Mouse (Mus musculus) CD4-positive naive resting alpha-beta T cell, adult 76 days (primary cell): ENCODE results near the gene Nol9. TPM values are rescaled to one million over a fixed set of nuclear protein-coding genes. Genes with fewer than 3 reads are reported as not detected.

Source experiments
- total RNA-seq: library from RNA; stranded (reverse); gene quantifications from one replicate; pipeline ENCODE4 v1.2.4, GENCODE M21; 2023

Gene Nol9
- 42.2 TPM for total RNA-seq

DNA sequence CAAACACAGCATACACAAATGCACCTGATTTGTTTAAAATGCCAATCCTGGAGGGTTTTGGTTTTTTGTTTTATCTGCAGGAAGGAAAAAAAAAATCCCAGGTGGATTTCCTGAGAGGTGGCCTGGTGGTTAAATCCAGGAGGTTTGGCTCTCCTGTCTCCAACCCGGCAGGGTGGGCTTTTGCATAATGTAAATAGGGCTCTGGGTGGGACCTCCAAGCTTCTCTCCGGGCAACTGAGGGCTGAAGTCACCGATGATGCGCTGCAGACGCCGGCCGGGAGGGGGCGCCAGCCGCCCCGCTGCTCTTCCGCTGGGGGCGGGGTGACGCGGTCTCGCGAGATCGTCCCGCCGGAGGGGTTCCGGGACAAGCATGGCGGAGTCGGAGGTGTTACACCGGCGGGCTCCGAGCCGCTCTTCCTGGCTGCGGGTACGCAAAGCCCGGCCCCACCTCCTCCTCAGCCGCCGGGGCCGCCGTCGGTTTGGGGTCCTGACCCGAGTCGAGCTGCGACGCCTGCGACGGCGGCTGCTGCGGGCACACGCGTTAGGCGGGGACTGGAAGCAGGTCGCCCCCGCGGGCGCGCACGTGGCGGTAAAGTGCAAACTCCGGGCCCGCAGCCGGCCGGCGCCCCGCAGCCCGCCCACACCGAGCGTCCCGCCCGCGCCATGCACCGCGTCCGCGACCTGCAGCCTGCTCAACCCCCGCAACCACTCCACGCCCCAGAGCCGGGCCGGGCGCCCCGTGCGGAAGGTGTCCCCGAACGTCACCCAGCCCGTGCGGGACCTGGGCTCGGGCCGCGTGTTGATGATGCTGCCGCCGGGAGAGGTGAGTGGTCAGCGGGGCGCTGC is at the start of gene Nol9:
Nol9 (plus strand) TSS at position 337 of the 846 bp plus-strand sequence.

DNA sequence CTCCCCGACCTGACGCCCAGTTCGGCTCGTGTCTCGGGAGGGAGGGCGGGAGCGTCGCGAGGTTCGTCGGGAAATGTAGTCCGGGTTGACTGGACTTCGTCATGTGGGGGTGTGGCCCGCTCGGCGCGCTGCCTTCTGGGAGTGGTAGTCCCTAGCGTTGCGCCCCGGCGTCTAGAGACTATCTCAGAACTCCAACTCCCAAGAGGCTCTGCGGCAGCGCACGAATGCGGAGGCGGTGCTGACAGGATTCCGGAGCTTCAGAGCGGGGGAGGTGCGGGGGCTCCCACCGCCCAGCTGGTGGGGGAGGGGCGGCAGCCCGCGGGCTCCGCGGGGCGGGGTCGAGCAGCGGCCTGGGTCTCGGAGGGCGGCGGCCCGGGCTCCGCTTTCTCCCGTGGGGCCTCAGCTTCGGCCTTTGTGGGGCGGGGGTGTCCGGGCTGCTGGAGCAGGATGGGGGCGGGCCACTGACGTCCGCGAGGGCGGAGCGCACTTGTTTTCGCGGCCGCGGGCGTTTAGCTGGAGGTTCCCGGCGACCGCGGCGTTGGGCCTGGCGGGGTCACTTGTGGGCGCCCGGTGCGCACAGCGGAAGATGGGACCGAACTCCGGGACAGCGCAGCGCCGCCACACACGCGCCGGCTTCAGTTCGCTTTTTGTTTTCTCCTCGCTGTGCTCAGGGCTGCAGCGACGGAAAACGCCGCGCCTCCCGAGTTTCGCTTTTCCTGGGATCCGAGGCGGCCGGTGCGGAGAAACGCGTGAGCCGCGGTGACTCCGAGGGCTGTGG is 42.8 kb upstream of the Nol9 start, which contains the start of gene Phf13:
Phf13 (minus strand) TSS at position 86 of the 778 bp plus-strand sequence.

DNA sequence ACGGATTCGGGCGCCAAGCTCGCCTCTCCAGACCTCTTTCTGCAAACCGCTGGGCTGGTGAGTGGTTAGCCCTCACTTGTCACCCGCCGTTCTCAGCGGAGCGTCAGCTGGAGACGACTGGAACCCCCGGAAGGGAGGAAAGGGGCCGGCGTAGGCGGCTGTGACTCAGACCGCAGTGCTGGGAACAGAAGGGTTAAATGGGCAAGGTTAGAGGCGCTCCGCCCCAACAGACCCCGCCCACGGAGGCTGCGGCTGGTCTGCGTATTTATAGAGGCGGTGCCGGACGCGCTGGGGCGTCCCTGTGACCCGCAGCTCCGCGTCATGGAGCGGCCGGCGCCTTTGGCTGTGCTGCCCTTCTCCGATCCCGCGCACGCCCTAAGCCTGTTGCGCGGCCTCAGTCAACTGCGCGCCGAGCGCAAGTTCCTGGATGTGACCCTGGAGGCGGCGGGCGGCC is 30.5 kb upstream of the Nol9 start, which contains the start of gene Klhl21:
Klhl21 (plus strand) TSS at position 182 of the 454 bp plus-strand sequence.

DNA sequence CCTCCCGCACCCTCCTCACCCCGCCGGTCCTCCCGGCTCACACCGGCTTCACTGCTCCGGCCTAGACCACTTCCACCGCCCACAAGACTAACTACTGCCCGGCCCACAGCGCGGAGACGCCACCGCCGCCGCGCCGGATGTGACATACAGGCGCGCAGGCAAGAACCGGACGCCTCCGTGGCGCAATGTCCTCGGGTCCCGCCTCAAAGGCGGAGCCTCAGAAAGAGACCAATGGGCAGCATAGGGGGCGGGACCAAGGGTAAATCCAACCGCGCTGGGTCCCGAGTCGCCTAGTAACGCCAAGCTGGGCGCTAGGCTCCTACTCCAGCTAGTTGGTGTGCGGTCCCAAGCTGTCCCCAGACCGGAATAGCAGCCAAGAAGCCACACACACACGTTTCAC is 11.6 kb upstream of the Nol9 start, which contains the start of gene Zbtb48:
Zbtb48 (minus strand) TSS at position 148 of the 400 bp plus-strand sequence.

DNA sequence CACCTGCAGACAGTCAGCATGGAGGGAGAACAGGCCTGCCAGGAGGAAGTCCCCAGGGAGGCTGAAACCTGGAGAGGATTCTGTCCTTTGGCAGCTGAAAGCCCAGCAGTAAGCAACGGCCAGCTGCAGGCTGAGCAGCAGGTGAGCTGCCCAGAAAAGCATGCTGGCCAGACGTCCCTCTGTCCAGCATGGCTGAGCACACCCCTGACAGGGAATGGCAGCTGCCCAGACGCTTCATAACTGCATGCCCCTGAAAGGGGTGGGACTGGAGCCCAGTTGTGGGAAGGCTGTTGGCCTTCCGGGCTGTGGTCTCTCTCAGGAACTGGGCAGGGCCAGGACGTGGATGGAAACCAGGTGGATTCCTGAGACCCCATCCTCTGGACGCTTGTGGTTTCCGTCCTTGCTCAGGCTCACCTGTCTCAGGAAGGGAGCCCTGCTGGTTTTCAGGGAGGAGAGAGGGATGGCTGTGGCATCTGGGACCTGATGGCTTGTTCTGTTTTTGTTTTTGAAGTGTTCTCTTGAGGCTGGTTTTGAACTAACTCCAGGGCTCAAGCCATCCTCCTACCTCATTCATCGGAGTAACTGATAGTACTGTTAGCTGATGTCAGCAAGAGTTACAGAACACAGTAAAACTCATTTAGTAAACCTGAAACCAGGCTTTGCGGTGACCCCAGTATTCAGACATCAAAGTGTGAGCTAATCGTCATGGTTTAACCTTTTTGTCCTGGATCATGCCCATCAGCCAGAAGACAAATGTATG is 716 bp upstream of the Nol9 start, which contains the start of gene Tas1r1:
Tas1r1 (minus strand) TSS at position 344 of the 760 bp plus-strand sequence.

DNA sequence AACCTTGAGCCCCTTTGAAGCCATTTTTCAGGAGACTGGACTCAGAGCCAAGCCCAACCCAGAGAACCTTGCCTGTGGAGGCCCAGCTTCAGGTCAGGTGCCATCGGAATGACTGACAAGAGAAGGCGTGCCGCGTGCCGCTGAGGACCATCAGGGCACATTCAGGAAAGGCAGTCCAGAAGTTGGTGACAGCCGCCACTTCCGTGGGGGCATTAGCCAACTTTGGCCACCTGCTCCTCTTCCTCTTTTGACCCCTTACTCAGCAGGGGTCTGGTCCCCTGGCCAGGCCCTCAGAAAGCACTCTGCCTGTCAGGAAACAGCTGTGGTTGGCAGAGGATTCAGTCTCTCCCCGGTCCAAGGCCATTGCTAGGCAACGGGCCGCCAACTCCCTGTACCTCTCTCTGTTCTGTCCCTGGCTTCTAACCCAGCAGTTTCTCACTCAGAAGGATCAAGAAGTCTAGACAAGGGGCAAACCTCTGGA is 33.0 kb downstream of the Nol9 start, which contains the start of gene Plekhg5:
Plekhg5 (plus strand) TSS at position 378 of the 481 bp plus-strand sequence.

Other genes starting within 250 kb of the Nol9 start
- gene Camta1, start 177.4 kb upstream of the Nol9 start, total RNA-seq: 38.0 TPM
- gene Dnajc11, start 105.6 kb upstream of the Nol9 start, total RNA-seq: 44.3 TPM
- 38.5 TPM for gene Thap3, start 50.3 kb upstream of the Nol9 start, total RNA-seq
- 14.7 TPM for gene Phf13, start 43.1 kb upstream of the Nol9 start, total RNA-seq
- gene Klhl21, start 30.5 kb upstream of the Nol9 start, total RNA-seq: 32.2 TPM
- 20.2 TPM for gene Zbtb48, start 11.7 kb upstream of the Nol9 start, total RNA-seq
- not detected for gene Tas1r1, start 753 bp upstream of the Nol9 start, total RNA-seq
- 2.8 TPM for gene Plekhg5, start 33.2 kb downstream of the Nol9 start, total RNA-seq
- gene Tnfrsf25, start 76.6 kb downstream of the Nol9 start, total RNA-seq: 36.5 TPM
- gene Espn, start 113.0 kb downstream of the Nol9 start, total RNA-seq: 2.7 TPM
- not detected for gene Hes2, start 119.5 kb downstream of the Nol9 start, total RNA-seq
- gene Acot7, start 138.8 kb downstream of the Nol9 start, total RNA-seq: 6.3 TPM
- 0.23 TPM for gene Gpr153, start 234.9 kb downstream of the Nol9 start, total RNA-seq